Mouse (Mus musculus): ENCODE data around the gene Olfr116.

Olfr116 gene

GRCm38 (mm10) chr17:37627009-37627408, at the start of gene Olfr116, which contains the start of gene Olfr115:
Olfr116 (minus strand) TSS chr17:37627199.
Olfr115 (minus strand) TSS chr17:37627109.
- DNase-seq (ENCODE audit: low read depth, low spot score) = no peak

GRCm38 (mm10) chr17:37666688-37667087, 39.7 kb upstream of the Olfr116 start, which contains the start of gene Olfr118:
Olfr118 (plus strand) TSS chr17:37666988.
- no peak for DNase-seq (ENCODE audit: low read depth, low spot score)

- DNase-seq (ENCODE audit: low read depth, low spot score) = no peak
Observed at GRCm38 (mm10) chr17:37663682-37664081, 36.7 kb upstream of the Olfr116 start, which contains the start of gene Olfr117. Olfr117 (minus strand) TSS chr17:37663782.

- DNase-seq (ENCODE audit: low read depth, low spot score) = no peak
Observed at GRCm38 (mm10) chr17:37592643-37593042, 34.4 kb downstream of the Olfr116 start, which contains the start of gene Olfr114. Olfr114 (minus strand) TSS chr17:37592743.

GRCm38 (mm10) chr17:37577563-37577962, 49.4 kb downstream of the Olfr116 start, which contains the start of gene Olfr113:
Olfr113 (minus strand) TSS chr17:37577663.
- no peak for DNase-seq (ENCODE audit: low read depth, low spot score)

All from CD4-positive, CD25-positive, alpha-beta regulatory T cell, adult 2 months (primary cell).